Mouse (Mus musculus): Measurements from ENCODE around the gene Macf1. TPM values are rescaled to one million over a fixed set of nuclear protein-coding genes. Genes with fewer than 3 reads are reported as not detected.

Gene Macf1
- polyA plus RNA-seq, 1 experiment from 2014 or later: 47.4 TPM

DNA sequence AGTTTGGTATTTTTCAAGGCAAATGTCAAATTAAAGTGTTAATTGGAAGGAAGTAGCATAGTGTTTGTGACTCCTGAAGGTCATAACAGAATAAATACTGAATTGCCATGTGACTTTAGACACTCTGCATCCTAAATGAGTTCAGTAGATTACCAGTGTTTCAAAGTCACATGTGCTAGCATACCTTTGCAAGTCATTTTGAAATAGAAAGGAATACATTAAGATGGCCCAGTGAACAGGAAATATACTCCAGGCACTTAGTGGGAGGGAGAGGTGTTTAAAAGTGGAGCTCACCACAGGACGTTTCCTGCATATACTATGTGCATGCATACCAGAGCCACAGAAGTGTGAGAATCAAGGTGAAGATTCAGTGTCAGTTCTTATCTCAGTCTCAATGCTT is 174.0 kb downstream of the Macf1 start:
- no peaks in the 10 kb centered on the region for H3K27me3 ChIP-seq
- H3K4me2 ChIP-seq: no peak overlapping the region
- H3K9ac ChIP-seq: no peak overlapping the region
- H3K27ac ChIP-seq: no peak overlapping the region
- H3K9me3 ChIP-seq: no peaks in the 10 kb centered on the region
- peaks cover 60% of the 10 kb centered on the region for H3K36me3 ChIP-seq
- no peaks in the 10 kb centered on the region for H3K4me1 ChIP-seq
- WGBS: 29% methylated on average over 1 of the region's 1 CpGs
- ATAC-seq (ENCODE audit: insufficient number of reproducible peaks, low FRiP score, low TSS enrichment, low read depth): no peak
- H3K4me3 ChIP-seq: no peak overlapping the region

DNA sequence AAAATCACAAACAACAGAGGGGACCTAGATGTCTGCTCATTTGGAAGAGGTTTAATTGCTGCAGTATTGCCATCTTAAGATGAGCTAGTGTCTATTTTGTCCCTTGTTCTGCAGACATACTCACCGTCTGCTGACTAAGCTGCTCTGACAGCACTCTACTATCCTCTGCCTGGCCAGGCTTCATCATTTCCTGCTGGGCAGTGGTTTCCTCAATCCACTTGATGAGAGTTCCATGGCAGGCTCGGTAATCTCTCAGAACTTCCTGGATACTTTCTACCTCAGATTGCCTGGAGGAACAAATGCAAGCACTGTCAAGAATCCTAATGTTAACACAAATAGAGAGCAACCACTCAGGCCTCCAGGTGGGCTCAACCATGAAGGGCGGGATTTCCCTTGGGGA is 195.1 kb downstream of the Macf1 start:
- WGBS: 69% methylated on average over 3 of the region's 3 CpGs
- H3K9ac ChIP-seq: no peak overlapping the region
- no peaks in the 10 kb centered on the region for H3K9me3 ChIP-seq
- no peaks in the 10 kb centered on the region for H3K27me3 ChIP-seq
- no peak for ATAC-seq (ENCODE audit: insufficient number of reproducible peaks, low FRiP score, low TSS enrichment, low read depth)
- H3K4me2 ChIP-seq: no peak overlapping the region
- H3K4me1 ChIP-seq: no peaks in the 10 kb centered on the region
- no peak overlapping the region for H3K4me3 ChIP-seq
- H3K27ac ChIP-seq: no peak overlapping the region
- peaks cover 67% of the 10 kb centered on the region for H3K36me3 ChIP-seq

DNA sequence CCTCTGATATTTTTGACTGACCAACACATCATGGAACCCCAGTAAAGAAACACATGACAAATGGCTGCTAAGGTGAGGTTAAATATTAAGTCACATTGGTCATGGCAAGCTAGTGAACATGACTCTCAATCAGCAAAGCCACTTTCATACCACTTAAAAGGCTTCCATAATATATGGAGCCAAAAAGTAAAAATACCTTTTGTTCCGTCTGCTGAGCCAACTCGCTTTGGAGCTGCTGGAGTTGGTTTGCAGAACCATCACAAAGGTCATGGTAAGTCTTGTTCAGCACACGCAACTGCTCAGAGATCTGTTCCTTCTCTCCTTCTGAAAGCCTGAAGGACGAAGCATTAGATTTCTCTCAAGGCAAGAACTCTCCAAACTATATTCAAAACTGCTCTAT is 204.2 kb downstream of the Macf1 start:
- H3K36me3 ChIP-seq: peaks cover 47% of the 10 kb centered on the region
- H3K9ac ChIP-seq: no peak overlapping the region
- 93% methylated on average over 4 of the region's 4 CpGs for WGBS

DNA sequence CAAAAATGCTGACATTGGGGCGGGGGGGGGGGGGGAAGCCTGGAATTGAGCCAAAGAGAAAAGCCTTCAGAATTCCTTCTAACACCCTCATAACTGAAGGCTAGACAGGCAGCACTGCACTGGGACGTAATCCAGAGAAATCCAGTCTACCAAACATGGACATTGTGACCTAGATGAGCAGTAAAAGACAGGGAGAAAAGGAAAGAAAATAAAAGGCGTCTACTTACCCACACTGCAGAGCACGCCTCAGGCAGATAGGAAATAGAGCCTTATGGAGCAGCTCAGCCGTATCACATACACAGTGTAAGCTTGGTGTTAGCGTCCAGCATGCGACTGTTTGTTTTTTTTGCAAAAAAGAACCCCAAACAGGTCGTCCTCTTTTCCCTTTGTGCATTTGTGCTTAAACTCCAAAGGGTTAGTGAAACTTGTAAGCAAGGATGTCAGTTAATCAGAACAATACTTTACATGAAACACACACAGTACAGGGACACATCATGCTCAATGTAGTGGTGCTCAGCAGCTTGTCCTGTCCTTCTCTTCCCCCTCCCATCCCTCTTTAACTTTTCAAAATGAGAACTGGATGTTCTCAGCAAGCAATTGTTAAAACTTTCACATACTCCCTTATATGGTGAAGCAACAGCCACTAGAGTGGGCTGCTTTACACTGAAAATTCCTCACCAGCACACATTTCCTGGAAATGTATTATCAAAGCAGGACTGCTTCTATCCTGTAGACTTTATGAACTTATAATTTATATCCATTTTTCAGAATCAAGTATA is 205.3 kb downstream of the Macf1 start:
- no peak overlapping the region for H3K9ac ChIP-seq
- H3K27ac ChIP-seq: no peak overlapping the region
- WGBS: 72% methylated on average over 8 of the region's 8 CpGs
- ATAC-seq (ENCODE audit: insufficient number of reproducible peaks, low FRiP score, low TSS enrichment, low read depth): no peak
- H3K4me1 ChIP-seq: no peaks in the 10 kb centered on the region
- H3K4me3 ChIP-seq: no peak overlapping the region
- H3K27me3 ChIP-seq: no peaks in the 10 kb centered on the region
- H3K4me2 ChIP-seq: no peak overlapping the region
- H3K36me3 ChIP-seq: peaks cover 57% of the 10 kb centered on the region
- no peaks in the 10 kb centered on the region for H3K9me3 ChIP-seq

More for the DNA sequence above, 204.2 kb downstream of the Macf1 start:
- H3K27ac ChIP-seq: no peak overlapping the region
- no peaks in the 10 kb centered on the region for H3K4me1 ChIP-seq
- H3K4me2 ChIP-seq: no peak overlapping the region
- H3K4me3 ChIP-seq: no peak overlapping the region
- ATAC-seq (ENCODE audit: insufficient number of reproducible peaks, low FRiP score, low TSS enrichment, low read depth): no peak
- no peaks in the 10 kb centered on the region for H3K9me3 ChIP-seq
- H3K27me3 ChIP-seq: no peaks in the 10 kb centered on the region

DNA sequence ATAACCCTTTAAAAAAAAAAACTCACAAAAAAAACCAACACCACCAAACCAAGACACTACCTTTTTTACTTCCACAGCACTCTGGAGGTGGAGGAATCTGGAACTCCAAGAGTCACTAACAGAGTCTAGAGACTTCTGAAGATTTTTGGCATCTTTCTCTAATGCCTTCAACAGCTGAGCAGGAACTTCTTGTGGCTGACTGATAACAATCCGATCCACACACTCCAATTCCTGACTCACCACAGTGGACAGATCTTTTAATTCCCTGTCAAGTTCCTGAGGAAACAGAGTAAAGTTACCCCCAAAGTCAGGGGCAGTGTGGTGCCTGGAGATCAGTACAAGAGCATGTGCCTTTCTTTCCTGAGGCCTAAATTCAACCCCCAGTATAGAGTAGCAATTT is 218.4 kb downstream of the Macf1 start:
- ATAC-seq (ENCODE audit: insufficient number of reproducible peaks, low FRiP score, low TSS enrichment, low read depth): no peak
- Histone ChIP-seq H3K4me3 (no peak overlapping the region), H3K9ac (no peak overlapping the region), H3K27ac (no peak overlapping the region), H3K4me1 (no peaks in the 10 kb centered on the region), H3K9me3 (no peaks in the 10 kb centered on the region), H3K4me2 (no peak overlapping the region), H3K36me3 (peaks cover 36% of the 10 kb centered on the region), H3K27me3 (no peaks in the 10 kb centered on the region)
- whole genome bisulfite sequencing: 69% methylated on average over 1 of the region's 1 CpGs

DNA sequence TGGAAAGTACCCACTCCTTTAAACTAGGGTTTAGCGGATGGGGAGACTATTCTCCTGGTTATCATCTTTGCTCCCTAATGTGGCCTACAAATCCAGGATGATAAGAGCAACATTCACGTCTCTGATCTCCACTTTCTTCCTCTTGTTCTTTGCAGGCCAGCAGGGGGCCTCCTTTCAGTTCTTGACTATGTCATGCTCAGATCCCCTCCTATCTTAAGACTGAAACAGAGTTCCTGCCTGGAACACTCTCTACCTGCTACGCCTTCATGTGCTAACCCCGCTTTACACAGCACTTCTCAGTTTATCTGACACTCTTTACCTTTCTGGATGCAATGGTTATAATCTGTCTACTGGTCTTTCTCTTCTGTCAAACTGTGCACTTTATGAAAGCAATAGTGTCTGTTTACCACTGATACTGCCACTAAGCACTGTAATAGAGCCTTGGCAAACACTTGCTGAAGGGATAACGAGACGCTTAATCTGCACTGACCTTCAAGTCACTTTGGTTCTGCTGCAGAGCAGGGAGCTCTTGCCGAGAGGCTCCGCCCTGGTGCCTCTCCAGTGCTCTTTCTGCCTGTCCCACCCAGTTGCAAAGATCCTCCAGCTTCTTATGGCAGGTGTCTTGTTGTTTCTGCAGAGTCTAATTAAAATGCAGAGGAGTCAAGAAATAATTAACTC is 223.4 kb downstream of the Macf1 start:
- H3K4me2 ChIP-seq: no peak overlapping the region
- WGBS: 80% methylated on average over 8 of the region's 8 CpGs
- H3K4me1 ChIP-seq: no peaks in the 10 kb centered on the region
- H3K27me3 ChIP-seq: no peaks in the 10 kb centered on the region
- H3K9me3 ChIP-seq: no peaks in the 10 kb centered on the region
- H3K9ac ChIP-seq: no peak overlapping the region
- no peak for ATAC-seq (ENCODE audit: insufficient number of reproducible peaks, low FRiP score, low TSS enrichment, low read depth)
- no peak overlapping the region for H3K4me3 ChIP-seq
- H3K36me3 ChIP-seq: peaks cover 68% of the 10 kb centered on the region
- H3K27ac ChIP-seq: no peak overlapping the region

DNA sequence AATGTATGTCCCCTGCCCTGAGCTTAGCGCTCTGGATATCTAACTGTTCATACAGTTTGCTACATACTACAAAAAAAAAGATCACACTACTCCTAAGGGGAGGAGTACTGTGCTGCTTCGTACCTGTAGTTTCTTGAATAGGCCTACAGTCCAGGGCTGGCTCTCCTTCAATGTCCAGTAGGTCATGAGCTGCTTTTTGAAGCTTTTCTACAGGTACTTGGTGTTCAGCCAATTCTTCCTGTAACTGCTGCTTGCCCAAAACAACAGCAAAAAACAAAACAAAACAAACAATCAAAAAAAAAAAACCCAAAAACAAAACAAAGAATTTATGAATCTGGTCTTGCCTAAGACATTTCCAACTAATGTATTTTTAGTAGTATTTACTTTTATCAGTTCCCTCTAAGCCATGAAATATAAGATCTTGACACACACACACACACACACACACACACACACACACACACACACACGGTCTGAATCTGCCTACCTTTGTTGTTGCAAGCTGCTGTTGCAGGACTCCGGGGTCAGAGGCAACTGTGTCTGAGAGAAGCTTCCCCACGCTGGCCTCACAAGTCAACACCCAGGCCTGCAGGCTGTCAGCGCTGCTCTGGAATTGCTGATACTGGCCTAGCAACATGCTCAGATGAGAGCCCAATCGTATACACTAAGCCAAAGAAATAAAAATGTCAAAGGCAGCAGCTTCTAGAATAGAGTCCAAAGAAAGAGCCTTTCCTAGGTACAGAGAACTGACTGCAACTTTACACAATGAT is 229.1 kb downstream of the Macf1 start:
- Histone ChIP-seq H3K36me3 (peaks cover 64% of the 10 kb centered on the region), H3K27me3 (no peaks in the 10 kb centered on the region)
- 70% methylated on average over 7 of the region's 7 CpGs for WGBS

DNA sequence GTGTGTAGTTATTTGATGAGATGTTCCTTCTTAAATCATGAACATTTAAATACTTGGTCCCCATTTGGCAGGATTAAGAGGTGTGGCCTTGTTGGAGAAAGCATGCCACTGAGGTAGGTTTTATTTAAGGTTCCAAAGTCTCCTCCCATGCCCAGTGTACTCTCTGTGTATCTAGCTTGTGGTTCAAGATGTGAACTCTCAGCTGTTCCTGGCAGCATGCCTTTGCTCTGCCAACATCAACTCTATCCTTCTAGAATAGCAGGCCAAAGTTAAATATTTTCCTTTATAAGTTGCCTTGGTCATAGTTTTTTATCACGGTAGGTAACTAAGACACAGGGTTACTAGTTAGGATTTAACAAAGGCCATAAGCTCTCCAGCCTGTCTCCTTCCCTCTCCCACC is 230.4 kb downstream of the Macf1 start:
- no peak for ATAC-seq (ENCODE audit: insufficient number of reproducible peaks, low FRiP score, low TSS enrichment, low read depth)
- peaks cover 66% of the 10 kb centered on the region for H3K36me3 ChIP-seq
- no peaks in the 10 kb centered on the region for H3K27me3 ChIP-seq

More for the DNA sequence above, 229.1 kb downstream of the Macf1 start:
- Histone ChIP-seq H3K27ac (no peak overlapping the region), H3K4me1 (no peaks in the 10 kb centered on the region), H3K9me3 (no peaks in the 10 kb centered on the region), H3K4me2 (no peak overlapping the region), H3K4me3 (no peak overlapping the region), H3K9ac (no peak overlapping the region)
- no peak for ATAC-seq (ENCODE audit: insufficient number of reproducible peaks, low FRiP score, low TSS enrichment, low read depth)

DNA sequence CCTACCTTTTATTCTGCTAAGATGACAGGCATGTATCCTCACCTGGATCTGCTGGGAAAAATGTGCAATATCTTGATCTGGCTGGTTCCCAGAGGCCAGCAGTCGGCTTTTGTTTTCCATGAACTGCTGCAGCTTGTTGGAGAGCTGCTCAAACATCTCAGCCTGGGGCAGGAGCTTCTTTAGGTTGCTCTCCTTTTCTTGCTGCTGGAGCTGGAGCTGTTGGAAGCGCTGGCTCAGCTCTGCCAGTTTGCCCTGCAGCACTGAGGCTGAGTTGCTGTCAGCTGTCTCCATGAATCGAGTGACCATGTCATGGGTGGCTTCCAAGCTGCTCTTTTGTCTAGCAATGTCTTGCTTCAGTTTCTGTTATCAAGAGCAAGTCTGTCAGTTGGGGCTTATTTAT is 232.2 kb downstream of the Macf1 start:
- 84% methylated on average over 3 of the region's 3 CpGs for WGBS
- no peak overlapping the region for H3K27ac ChIP-seq
- peaks cover 70% of the 10 kb centered on the region for H3K36me3 ChIP-seq
- ATAC-seq (ENCODE audit: insufficient number of reproducible peaks, low FRiP score, low TSS enrichment, low read depth): no peak
- H3K4me3 ChIP-seq: no peak overlapping the region
- no peaks in the 10 kb centered on the region for H3K4me1 ChIP-seq
- H3K4me2 ChIP-seq: no peak overlapping the region
- H3K9me3 ChIP-seq: no peaks in the 10 kb centered on the region
- no peak overlapping the region for H3K9ac ChIP-seq
- no peaks in the 10 kb centered on the region for H3K27me3 ChIP-seq

More for the DNA sequence above, 230.4 kb downstream of the Macf1 start:
- H3K27ac ChIP-seq: no peak overlapping the region
- no peaks in the 10 kb centered on the region for H3K4me1 ChIP-seq
- H3K9me3 ChIP-seq: no peaks in the 10 kb centered on the region
- 89% methylated on average over 1 of the region's 1 CpGs for WGBS
- no peak overlapping the region for H3K4me2 ChIP-seq
- no peak overlapping the region for H3K9ac ChIP-seq
- no peak overlapping the region for H3K4me3 ChIP-seq

DNA sequence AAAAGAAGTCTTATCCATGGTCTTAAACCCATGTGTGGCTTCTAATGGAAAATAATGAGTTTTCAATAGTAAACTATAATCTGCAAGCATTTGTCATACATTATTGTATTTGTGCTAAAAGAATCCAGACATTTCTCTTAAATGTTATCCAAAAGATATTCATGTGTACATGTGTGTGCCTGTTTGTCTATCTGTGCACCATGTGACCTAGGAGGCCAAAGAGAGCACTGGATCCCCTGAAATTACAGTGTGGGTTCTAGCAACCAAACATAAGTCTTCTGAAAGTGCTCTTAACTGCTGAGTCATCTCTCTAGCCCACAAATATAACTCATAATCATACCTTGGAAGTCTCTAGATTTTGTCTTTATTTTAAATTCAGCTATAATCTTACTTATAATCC is 234.9 kb downstream of the Macf1 start:
- Histone ChIP-seq H3K4me1 (no peaks in the 10 kb centered on the region), H3K27me3 (no peaks in the 10 kb centered on the region), H3K36me3 (peaks cover 66% of the 10 kb centered on the region), H3K27ac (no peak overlapping the region), H3K9ac (no peak overlapping the region), H3K4me2 (no peak overlapping the region), H3K4me3 (no peak overlapping the region), H3K9me3 (no peaks in the 10 kb centered on the region)
- no peak for ATAC-seq (ENCODE audit: insufficient number of reproducible peaks, low FRiP score, low TSS enrichment, low read depth)

DNA sequence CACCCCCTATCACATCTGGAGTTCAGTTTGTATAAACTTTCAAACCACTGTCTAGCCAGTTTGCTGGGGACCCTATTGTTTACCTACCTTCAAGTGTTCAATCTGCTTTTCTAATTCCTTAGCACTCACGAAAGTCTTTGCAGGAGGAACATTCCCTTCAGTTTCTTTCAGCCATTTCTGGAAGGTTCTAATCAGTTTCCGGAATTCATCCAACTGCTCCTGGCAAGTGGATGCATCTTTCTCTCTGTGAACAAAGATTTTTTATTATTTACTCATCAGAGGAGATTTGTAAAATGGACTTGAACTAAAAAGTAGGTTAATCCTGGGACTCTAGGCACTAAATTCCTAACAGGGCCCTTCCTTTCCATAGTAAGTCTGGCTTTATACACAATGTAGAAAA is 236.1 kb downstream of the Macf1 start:
- Histone ChIP-seq H3K27ac (no peak overlapping the region), H3K4me3 (no peak overlapping the region), H3K27me3 (no peaks in the 10 kb centered on the region), H3K4me1 (no peaks in the 10 kb centered on the region), H3K9ac (no peak overlapping the region), H3K4me2 (no peak overlapping the region), H3K36me3 (peaks cover 66% of the 10 kb centered on the region), H3K9me3 (no peaks in the 10 kb centered on the region)
- ATAC-seq (ENCODE audit: insufficient number of reproducible peaks, low FRiP score, low TSS enrichment, low read depth): no peak
- WGBS: 96% methylated on average over 2 of the region's 2 CpGs

DNA sequence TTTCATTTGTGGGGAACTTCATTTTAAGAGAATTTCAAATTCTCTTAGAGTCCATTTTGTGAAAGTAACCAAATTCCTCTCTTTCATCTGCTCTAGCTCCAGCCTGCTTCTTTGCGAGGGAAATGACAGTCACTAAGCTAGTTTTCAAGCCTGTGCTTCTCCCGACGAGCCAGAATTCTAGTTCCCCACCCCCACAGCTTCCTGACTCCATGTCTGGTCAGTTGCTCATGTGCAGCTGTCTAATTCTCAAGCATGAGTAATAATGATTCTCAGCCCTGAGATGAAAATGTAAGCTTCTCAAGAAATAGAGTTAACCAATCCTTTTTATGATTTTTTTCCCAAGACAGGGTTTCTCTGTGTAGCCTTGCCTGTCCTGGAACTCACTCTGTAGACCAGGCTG is 236.9 kb downstream of the Macf1 start:
- no peak for ATAC-seq (ENCODE audit: insufficient number of reproducible peaks, low FRiP score, low TSS enrichment, low read depth)
- no peaks in the 10 kb centered on the region for H3K9me3 ChIP-seq
- H3K36me3 ChIP-seq: peaks cover 60% of the 10 kb centered on the region
- H3K4me3 ChIP-seq: no peak overlapping the region
- 28% methylated on average over 3 of the region's 3 CpGs for WGBS
- H3K4me2 ChIP-seq: no peak overlapping the region
- H3K27me3 ChIP-seq: no peaks in the 10 kb centered on the region
- H3K9ac ChIP-seq: no peak overlapping the region
- no peak overlapping the region for H3K27ac ChIP-seq
- H3K4me1 ChIP-seq: no peaks in the 10 kb centered on the region

Data from limb, embryonic 15.5 days (tissue).